Mouse (Mus musculus): Measurements from ENCODE around the gene Rps27.

Gene Rps27

GRCm38 (mm10) chr3:90190859-90191510, 22.5 kb downstream of the Rps27 start:
- no peak for DNase-seq (ENCODE audit: low read depth, low spot score)

GRCm38 (mm10) chr3:90183581-90183980, 29.9 kb downstream of the Rps27 start:
- DNase-seq (ENCODE audit: low read depth, low spot score), result no peak

- DNase-seq (ENCODE audit: low read depth, low spot score), result no peak
Observed at GRCm38 (mm10) chr3:90179566-90179965, 33.9 kb downstream of the Rps27 start.
